Mouse (Mus musculus) T-cell, adult 2 months (primary cell): ENCODE data around the gene Artn.

Experiments used
- DNase-seq: peaks from one replicate; pipeline ENCODE4 v3.0.0; 2022; ENCODE audit warnings: low spot score

Gene Artn

DNA sequence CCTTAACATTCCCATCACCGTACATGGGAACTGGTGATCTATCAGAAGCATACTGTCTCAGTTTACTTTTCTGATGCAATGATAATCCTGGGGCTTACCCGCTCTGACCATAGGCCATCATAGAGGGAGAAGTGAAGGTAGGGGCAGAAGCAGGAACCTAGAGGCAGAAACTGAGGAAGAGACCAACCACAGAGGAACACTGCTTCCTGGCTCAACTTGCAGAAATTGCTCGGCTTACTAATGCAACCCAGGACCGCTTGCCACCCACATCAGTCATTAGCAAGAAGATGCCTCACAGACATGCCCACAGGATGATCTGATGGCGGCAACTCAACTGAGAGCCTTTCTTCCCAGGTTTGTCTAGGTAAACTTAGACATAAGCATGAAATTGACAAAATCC is 10.8 kb downstream of the Artn start:
- DNase-seq: no peak

DNA sequence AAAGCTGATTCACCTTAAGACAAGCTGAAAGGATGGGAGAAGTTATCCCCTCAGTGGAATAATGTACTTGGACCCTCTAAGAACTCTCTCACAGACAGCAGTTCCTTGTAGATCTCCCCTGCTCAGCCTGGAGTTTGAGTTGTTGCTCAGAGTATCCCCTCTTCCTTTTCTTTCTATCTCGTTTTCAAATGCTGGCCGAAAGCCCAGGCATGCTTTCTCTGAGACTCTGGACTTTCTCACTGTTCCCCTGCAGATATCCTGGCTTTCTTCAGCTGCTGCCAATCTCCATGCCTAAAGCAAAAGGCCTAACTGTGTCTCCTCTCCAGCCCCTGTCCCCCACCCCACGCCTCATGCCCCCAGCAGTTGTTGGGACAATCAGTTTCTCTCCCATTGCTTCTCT is 11.3 kb downstream of the Artn start:
- DNase-seq: no peak

DNA sequence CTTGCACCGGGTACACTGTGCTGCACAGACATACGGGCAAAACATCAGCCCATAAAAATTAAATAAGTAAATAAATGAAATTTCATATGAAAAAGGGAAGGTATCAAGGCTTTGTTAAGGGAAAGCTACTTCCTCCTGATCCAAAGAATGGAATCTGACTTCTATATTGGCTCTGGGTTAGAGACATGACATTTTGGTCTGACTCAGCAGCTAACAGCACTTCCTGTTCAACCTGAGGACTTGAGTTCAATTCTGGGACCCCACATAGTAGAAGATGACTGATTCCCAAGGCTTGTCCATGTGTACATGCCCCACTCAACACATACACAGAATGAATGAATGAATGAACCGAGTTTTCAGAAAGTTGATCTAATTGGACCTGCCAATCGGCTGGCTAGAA is 11.7 kb downstream of the Artn start:
- DNase-seq: no peak

DNA sequence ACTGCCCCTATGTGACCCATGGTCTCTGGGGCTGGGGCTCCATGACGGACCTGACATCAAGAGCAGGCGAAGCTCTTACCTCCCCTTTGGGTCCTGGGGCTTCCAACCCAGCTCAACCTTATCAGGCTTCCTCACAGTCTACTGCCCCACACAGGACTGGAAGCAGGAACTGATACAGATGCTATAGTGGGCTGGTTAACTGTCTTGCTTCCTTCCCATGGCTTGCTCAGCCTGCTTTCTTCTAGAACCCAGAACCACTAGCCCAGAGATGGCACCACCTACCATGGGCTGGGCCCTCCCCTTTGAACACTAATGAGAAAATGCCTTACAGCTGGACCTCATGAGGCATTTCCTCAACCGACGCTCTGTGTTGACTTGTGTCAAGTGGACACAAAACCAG is 12.2 kb downstream of the Artn start:
- no peak for DNase-seq

DNA sequence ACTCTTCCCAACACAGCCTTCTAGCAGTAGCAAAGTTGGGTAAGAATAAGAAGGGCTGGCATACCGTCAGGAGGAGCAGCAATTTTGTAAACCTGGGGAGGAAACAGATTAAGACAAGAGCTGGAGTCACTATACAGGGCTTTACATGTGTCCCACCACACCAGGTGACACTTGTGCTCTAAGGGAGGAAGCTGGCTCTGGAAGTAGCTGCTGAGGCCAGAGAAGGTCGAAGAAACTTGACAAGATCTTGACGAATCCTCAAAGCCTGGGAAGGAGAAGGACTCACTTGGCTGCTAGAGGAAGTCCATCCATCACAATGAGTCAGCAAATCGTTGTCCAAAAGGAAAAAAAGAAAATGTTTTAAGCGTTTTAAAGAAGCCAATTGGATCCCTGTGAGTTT is 13.2 kb downstream of the Artn start:
- DNase-seq: no peak

GRCm38 (mm10) chr4:117915489-117916105 is 14.0 kb downstream of the Artn start:
- peak; percentile 23 for DNase-seq

DNA sequence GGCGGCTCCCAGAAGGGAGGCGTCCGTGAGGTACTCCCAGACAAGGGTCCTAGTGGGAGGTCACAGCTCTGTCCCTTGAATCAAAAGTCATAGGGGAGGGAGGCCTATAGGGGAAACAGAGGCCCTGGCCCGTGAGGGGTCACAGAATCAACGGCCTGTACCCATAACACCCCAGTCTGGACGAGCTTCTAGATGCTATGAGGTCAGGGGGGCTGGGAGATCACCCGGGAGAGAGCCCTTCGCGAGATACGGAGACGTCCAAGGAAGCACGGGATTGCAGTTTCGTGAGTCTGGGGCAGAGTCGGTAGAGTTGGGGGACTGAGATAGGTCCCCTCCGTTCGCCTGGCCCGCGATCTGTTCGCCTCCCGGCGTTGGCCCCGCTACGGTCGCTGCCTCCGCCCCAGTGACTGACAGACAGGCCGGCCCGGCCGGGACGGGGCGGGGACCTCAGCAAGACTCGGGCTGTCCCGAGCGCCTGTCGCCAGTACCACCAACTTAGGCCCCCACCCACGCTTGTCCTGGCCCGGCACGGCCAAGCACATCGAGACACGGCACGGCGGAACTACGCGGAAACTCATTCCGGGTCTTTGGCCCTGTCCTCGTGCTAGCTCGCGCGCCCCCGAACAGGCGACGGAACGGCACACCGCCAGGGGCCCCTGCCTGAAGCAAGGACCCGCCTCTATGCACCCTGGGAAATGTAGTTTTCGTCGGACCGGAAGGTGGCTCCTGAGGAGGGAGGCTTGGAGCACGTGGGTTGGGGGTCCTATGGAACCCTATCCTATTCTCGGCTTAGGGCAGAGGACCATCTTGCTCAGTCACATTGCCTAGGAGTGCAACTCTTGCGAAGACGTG is 14.7 kb downstream of the Artn start, which contains the start of gene Ipo13:
Gene Ipo13, minus strand, starts transcription at position 409 of the 852 bp plus-strand sequence.
- DNase-seq: peak; percentile 93

DNA sequence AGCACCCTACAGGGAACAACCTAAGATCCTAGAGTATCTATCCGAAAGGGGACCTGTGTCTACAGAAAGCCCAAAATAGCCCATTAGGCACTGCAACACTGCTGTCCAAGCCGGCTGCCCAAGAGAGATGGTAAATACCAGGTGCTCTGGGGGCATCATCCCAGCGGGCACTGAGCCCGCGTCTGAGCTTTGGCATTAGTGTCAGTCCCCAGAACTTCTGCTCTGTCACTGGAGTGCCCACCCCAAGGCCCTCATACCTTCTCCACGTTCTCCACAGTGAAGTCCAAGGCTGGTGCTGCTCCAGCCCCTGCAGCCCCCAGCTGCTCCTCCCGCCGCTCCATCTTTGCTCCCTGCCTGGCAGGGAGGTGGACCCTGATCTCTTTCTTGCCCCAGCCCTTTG is 15.5 kb downstream of the Artn start:
- no peak for DNase-seq

DNA sequence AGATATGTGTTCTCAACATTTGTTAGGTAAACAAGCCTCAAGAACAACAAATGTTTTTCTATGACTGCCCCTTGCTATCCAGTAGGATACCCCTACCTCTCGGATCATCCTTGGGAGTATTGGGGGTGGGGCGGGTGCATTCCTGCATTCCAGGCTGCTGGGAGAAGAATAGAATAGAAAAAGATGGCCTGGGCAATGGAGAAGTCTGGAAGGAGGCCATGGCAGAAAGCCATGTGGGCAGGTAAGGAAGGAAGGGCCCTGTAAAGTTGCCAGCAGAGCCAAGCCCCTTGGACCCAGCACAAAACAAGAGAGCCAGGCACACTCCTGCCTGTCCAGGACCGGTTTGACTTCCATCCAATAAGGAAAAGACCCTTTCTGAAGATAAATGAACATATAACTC is 16.1 kb downstream of the Artn start:
- no peak for DNase-seq

DNA sequence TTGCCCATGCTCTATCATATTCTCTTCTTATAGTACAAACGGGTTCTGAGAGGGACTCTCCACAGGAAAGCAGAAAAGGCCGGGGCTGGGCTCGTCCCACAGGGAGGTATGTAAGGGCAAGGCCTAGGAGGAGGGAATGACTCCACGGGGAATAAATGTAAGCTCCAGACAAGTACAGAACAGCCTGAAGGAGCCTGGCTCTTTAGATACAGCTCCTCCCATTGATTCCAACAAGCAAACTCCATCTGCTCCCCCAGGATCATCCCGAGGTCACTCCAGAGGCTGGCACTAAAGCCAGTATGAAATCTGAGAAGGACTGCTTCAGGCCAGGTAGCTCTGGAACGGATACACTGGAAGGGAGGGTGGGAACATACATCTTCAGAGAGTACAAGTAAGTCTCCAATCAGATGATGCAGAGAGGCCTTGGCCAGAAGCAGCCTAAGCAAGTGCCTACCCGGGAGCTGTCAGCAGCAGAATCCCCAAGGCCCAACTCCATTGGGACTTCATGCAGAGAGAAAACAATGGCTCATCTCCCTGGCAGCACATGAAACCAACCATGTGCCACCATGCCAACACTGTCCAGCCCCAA is 16.8 kb downstream of the Artn start:
- no peak for DNase-seq

DNA sequence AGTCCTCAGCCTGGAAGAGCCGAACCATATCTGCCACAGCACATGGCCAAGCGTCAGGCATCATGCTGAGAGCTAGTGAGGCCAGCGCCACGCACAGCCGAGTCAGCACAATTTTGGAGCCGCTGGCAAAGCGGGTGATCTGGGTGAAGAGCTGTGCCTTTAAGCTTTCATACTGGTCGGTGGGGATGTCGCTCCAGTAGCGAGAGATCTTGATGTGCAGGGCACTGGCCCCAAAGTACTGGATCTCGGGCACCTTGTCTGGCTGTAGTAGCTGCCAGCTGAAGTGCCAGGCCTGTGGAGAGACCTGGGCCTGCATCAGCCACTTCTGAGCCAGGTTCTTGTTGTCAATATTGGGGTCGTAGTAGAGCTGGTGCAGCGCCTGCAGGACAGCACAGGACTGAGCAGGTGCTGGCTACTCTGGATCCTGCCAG is 17.4 kb downstream of the Artn start:
- DNase-seq: no peak

GRCm38 (mm10) chr4:117908834-117909453 is 20.6 kb downstream of the Artn start:
- no peak for DNase-seq

GRCm38 (mm10) chr4:117906196-117906595 is 23.4 kb downstream of the Artn start:
- no peak for DNase-seq

DNA sequence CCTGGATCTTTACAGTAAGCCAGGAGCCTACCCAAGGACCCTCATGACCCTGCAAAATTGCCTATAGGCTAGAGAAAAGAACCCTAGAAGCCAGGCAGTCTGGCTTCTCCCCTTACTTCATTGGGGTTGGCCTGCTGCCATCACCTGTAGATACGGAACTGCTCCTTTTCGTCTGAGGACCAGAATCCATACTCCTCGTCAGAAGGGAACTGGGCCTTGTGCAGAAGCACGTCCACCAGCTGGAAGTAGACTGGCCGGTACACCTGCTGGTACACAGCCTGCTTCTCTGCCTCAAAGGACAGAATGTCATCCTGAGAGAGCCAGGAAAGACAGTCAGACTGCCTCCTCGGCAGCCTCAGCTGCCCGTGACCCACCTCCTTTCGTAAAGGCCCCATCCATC is 24.8 kb downstream of the Artn start:
- DNase-seq: no peak

GRCm38 (mm10) chr4:117904094-117904493 is 25.5 kb downstream of the Artn start:
- DNase-seq: no peak

GRCm38 (mm10) chr4:117898111-117898510 is 31.5 kb downstream of the Artn start:
- no peak for DNase-seq

DNA sequence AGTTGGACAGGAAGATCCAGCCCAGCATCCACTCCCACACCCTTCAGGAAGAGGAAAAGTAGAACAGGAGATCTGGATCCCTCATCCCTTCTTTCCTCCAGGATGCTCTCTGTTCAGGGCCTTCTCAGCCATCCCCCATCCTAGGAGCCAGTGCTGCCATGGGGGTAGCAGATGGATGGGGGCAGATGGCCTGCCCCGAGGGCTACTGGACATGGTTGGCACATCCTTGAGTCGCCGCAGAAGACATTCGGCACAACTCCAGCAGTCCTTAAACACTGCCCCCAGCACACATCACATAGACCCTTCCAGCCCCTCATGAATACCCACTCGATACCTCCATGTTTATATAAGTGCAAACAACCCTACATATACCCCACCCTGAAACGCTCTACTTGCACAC is 33.5 kb downstream of the Artn start:
- DNase-seq: no peak

- no peak for DNase-seq
These were observed 34.2 kb downstream of the Artn start for GRCm38 (mm10) chr4:117895339-117895738.

DNA sequence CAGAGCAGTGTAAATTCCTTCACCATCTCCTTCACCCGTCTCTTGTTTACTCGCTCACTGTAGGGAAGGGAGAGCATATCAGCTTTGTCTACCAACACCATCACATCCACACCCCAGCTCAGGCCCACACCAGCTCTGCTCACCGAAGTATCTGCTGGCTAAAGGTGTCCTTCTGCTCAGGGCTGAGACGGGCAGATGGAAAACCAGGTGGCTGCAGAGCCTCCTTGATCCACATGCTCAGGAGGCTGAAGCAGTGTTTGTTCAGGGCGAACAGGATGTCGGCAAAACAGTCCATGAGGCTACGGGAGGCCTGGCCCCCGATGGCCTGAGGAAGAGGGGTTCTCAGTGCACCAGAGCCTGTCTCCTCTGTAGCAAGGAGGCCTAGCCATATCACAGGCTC is 35.0 kb downstream of the Artn start:
- no peak for DNase-seq

DNA sequence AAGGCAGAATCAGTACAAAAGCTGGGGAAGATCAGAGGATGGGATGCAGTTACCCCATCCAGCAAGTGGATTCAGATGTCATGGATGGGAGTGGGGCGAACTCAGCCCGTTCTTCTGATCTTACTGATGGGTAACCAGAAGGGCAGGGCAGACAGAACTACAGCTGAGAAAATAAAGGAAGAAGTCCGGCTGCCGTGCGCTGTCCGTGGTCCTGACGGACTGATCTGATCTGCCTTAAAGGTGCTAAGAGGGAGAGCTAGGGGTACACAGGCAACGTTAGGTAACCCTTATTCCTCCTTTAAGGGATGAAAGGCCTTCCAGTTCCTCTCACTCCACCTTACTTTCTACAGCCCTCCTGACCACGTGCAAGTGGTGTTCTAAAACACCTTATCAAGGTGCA is 36.2 kb downstream of the Artn start:
- DNase-seq: peak; percentile 37

DNA sequence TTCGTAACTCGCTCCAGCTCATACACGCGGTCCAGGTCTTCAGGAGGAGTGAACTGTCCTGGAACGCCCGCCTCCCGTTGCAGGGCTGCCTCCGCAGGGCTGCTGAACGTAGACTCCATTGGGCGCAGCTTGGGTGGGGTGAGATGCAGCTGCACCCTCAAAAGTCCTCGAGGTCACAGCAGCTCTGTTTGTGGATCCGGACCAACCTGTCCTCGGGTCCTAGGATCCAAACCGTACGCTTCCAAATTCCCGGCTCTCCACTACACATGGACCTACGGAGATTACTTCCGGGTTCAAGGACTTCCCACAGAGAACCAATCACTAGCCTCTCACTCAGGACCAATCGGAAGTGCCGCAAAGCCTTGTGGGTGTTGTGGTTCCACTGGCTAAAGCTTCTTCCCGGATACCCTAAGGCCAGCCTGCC is 37.8 kb downstream of the Artn start, which contains the start of gene Dph2:
Gene Dph2, minus strand, starts transcription at position 295 of the 424 bp plus-strand sequence.
- peak; percentile 79 for DNase-seq

- DNase-seq: no peak
These were observed 38.8 kb downstream of the Artn start for GRCm38 (mm10) chr4:117890750-117891149.

DNA sequence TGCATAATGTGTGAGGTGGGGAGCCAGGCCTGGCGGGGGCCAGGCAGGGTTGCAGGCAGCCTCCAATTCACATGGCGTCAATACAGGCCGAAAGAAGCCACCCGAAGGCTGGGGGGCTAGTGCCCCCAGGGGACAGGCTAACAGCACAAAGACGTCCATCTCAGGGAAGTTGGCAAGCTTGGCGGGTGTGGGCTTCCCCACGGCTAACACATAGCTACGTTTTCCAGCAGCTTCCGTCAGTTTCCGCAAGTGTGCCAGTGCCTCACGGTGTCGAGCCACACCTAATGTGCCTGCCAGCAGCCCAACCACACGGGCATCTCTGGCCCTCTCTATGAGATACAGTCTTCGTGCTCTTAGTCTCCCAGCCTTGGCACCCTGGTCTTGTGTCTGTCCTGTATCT is 39.5 kb downstream of the Artn start:
- DNase-seq: no peak
